Mouse (Mus musculus): ENCODE measurements around the gene Sh3bp4. TPM values are rescaled to one million over a fixed set of nuclear protein-coding genes. Genes with fewer than 3 reads are reported as not detected.

Gene Sh3bp4
- polyA plus RNA-seq, 1 experiment from 2014 or later: 23.8 TPM

- DNase-seq (ENCODE audit: low spot score): no peak
- no peaks in the 10 kb centered on the region for H3K9me3 ChIP-seq (replicated peaks)
- 90% methylated on average over 8 of the region's 8 CpGs for WGBS
Observed at GRCm38 (mm10) chr1:89121466-89121865, 51.3 kb downstream of the Sh3bp4 start.

GRCm38 (mm10) chr1:89122376-89122775 lies 52.2 kb downstream of the Sh3bp4 start:
- H3K36me3 ChIP-seq: peaks cover 6% of the 10 kb centered on the region; the same call in 1 of the 2 replicates
- no peak for DNase-seq (ENCODE audit: low spot score)
- 88% methylated on average over 5 of the region's 5 CpGs for WGBS
- H3K4me3 ChIP-seq: no peak overlapping the region
- no peak overlapping the region for H3K27ac ChIP-seq (replicated peaks)
- H3K27me3 ChIP-seq (ENCODE audit: low read depth, poor library complexity, severe bottlenecking): no peaks in the 10 kb centered on the region
- peaks cover 19% of the 10 kb centered on the region for H3K4me1 ChIP-seq
- H3K9me3 ChIP-seq (replicated peaks): peaks cover 5% of the 10 kb centered on the region; the same call in 1 of the 2 replicates

More at GRCm38 (mm10) chr1:89121466-89121865, 51.3 kb downstream of the Sh3bp4 start:
- H3K27ac ChIP-seq (replicated peaks): no peak overlapping the region
- H3K27me3 ChIP-seq (ENCODE audit: low read depth, poor library complexity, severe bottlenecking): no peaks in the 10 kb centered on the region
- H3K4me3 ChIP-seq: no peak overlapping the region
- H3K36me3 ChIP-seq: no peaks in the 10 kb centered on the region
- peaks cover 28% of the 10 kb centered on the region for H3K4me1 ChIP-seq

GRCm38 (mm10) chr1:89124076-89124475 lies 53.9 kb downstream of the Sh3bp4 start:
- H3K27me3 ChIP-seq (ENCODE audit: low read depth, poor library complexity, severe bottlenecking): no peaks in the 10 kb centered on the region
- no peak overlapping the region for H3K4me3 ChIP-seq
- no peak overlapping the region for H3K27ac ChIP-seq (replicated peaks)
- H3K9me3 ChIP-seq (replicated peaks): peaks cover 5% of the 10 kb centered on the region; the same call in 1 of the 2 replicates
- H3K36me3 ChIP-seq: peaks cover 8% of the 10 kb centered on the region; the same call in 1 of the 2 replicates
- H3K4me1 ChIP-seq: peaks cover 11% of the 10 kb centered on the region; the same call in 1 of the 2 replicates
- DNase-seq (ENCODE audit: low spot score): no peak
- 92% methylated on average over 7 of the region's 7 CpGs for WGBS

GRCm38 (mm10) chr1:89127163-89127562 lies 56.9 kb downstream of the Sh3bp4 start:
- Histone ChIP-seq H3K4me3 (no peak overlapping the region), H3K27me3 (ENCODE audit: low read depth, poor library complexity, severe bottlenecking) (no peaks in the 10 kb centered on the region), H3K4me1 (peaks cover 14% of the 10 kb centered on the region; the same call in 1 of the 2 replicates), H3K9me3 (replicated peaks) (peaks cover 5% of the 10 kb centered on the region; the same call in 1 of the 2 replicates), H3K27ac (replicated peaks) (no peak overlapping the region), H3K36me3 (peaks cover 19% of the 10 kb centered on the region; the same call in 1 of the 2 replicates)
- WGBS: 100% methylated on average over 3 of the region's 3 CpGs
- DNase-seq (ENCODE audit: low spot score): no peak

GRCm38 (mm10) chr1:89130429-89130828 lies 60.2 kb downstream of the Sh3bp4 start:
- Histone ChIP-seq H3K27me3 (ENCODE audit: low read depth, poor library complexity, severe bottlenecking) (no peaks in the 10 kb centered on the region), H3K4me1 (peaks cover 10% of the 10 kb centered on the region; the same call in 1 of the 2 replicates), H3K36me3 (peaks cover 23% of the 10 kb centered on the region; the same call in 1 of the 2 replicates), H3K4me3 (no peak overlapping the region), H3K9me3 (replicated peaks) (peaks cover 5% of the 10 kb centered on the region; the same call in 1 of the 2 replicates), H3K27ac (replicated peaks) (no peak overlapping the region; the same call in 1 of the 2 replicates)
- DNase-seq (ENCODE audit: low spot score): no peak
- 81% methylated on average over 6 of the region's 6 CpGs for WGBS

GRCm38 (mm10) chr1:89131018-89131540 lies 60.9 kb downstream of the Sh3bp4 start:
- Histone ChIP-seq H3K4me3 (no peak overlapping the region), H3K4me1 (peaks cover 10% of the 10 kb centered on the region; the same call in 1 of the 2 replicates), H3K27me3 (ENCODE audit: low read depth, poor library complexity, severe bottlenecking) (no peaks in the 10 kb centered on the region), H3K27ac (replicated peaks) (no peak overlapping the region), H3K9me3 (replicated peaks) (peaks cover 5% of the 10 kb centered on the region; the same call in 1 of the 2 replicates), H3K36me3 (peaks cover 23% of the 10 kb centered on the region; the same call in 1 of the 2 replicates)
- no peak for DNase-seq (ENCODE audit: low spot score)
- WGBS: 78% methylated on average over 14 of the region's 14 CpGs

GRCm38 (mm10) chr1:89131707-89132106 lies 61.5 kb downstream of the Sh3bp4 start:
- Histone ChIP-seq H3K27ac (replicated peaks) (no peak overlapping the region), H3K4me3 (no peak overlapping the region), H3K4me1 (peaks cover 10% of the 10 kb centered on the region; the same call in 1 of the 2 replicates), H3K9me3 (replicated peaks) (peaks cover 5% of the 10 kb centered on the region; the same call in 1 of the 2 replicates), H3K36me3 (peaks cover 22% of the 10 kb centered on the region; the same call in 1 of the 2 replicates), H3K27me3 (ENCODE audit: low read depth, poor library complexity, severe bottlenecking) (no peaks in the 10 kb centered on the region)
- 92% methylated on average over 8 of the region's 8 CpGs for WGBS
- DNase-seq (ENCODE audit: low spot score): no peak

- Histone ChIP-seq H3K4me1 (peaks cover 10% of the 10 kb centered on the region; the same call in 1 of the 2 replicates), H3K27ac (replicated peaks) (no peak overlapping the region), H3K36me3 (peaks cover 25% of the 10 kb centered on the region), H3K4me3 (no peak overlapping the region), H3K9me3 (replicated peaks) (no peaks in the 10 kb centered on the region), H3K27me3 (ENCODE audit: low read depth, poor library complexity, severe bottlenecking) (no peaks in the 10 kb centered on the region)
- WGBS: 90% methylated on average over 4 of the region's 4 CpGs
- DNase-seq (ENCODE audit: low spot score): no peak
Observed at GRCm38 (mm10) chr1:89133266-89133665, 63.1 kb downstream of the Sh3bp4 start.

- no peak overlapping the region for H3K4me3 ChIP-seq
- H3K4me1 ChIP-seq: peaks cover 10% of the 10 kb centered on the region; the same call in 1 of the 2 replicates
- no peak overlapping the region for H3K27ac ChIP-seq (replicated peaks)
- peaks cover 29% of the 10 kb centered on the region for H3K36me3 ChIP-seq
- DNase-seq (ENCODE audit: low spot score): no peak
- 87% methylated on average over 4 of the region's 4 CpGs for WGBS
- H3K27me3 ChIP-seq (ENCODE audit: low read depth, poor library complexity, severe bottlenecking): no peaks in the 10 kb centered on the region
- no peaks in the 10 kb centered on the region for H3K9me3 ChIP-seq (replicated peaks)
Observed at GRCm38 (mm10) chr1:89133717-89134116, 63.5 kb downstream of the Sh3bp4 start.

GRCm38 (mm10) chr1:89136089-89136811 lies 66.0 kb downstream of the Sh3bp4 start:
- H3K36me3 ChIP-seq: peaks cover 45% of the 10 kb centered on the region

GRCm38 (mm10) chr1:89137086-89137816 lies 67.0 kb downstream of the Sh3bp4 start:
- Histone ChIP-seq H3K27ac (replicated peaks) (no peak overlapping the region), H3K4me1 (no peaks in the 10 kb centered on the region), H3K9me3 (replicated peaks) (no peaks in the 10 kb centered on the region; the same call in 1 of the 2 replicates), H3K27me3 (ENCODE audit: low read depth, poor library complexity, severe bottlenecking) (no peaks in the 10 kb centered on the region), H3K36me3 (peaks cover 54% of the 10 kb centered on the region), H3K4me3 (no peak overlapping the region)
- DNase-seq (ENCODE audit: low spot score): no peak
- WGBS: 89% methylated on average over 13 of the region's 13 CpGs

More at GRCm38 (mm10) chr1:89136089-89136811, 66.0 kb downstream of the Sh3bp4 start:
- no peak for DNase-seq (ENCODE audit: low spot score)
- Histone ChIP-seq H3K4me1 (peaks cover under 1% of the 10 kb centered on the region; the same call in 1 of the 2 replicates), H3K27ac (replicated peaks) (no peak overlapping the region), H3K9me3 (replicated peaks) (no peaks in the 10 kb centered on the region; the same call in 1 of the 2 replicates), H3K4me3 (no peak overlapping the region), H3K27me3 (ENCODE audit: low read depth, poor library complexity, severe bottlenecking) (no peaks in the 10 kb centered on the region)
- 95% methylated on average over 13 of the region's 13 CpGs for WGBS

- Histone ChIP-seq H3K4me1 (no peaks in the 10 kb centered on the region), H3K4me3 (no peak overlapping the region), H3K27ac (replicated peaks) (no peak overlapping the region), H3K9me3 (replicated peaks) (no peaks in the 10 kb centered on the region; the same call in 1 of the 2 replicates), H3K27me3 (ENCODE audit: low read depth, poor library complexity, severe bottlenecking) (no peaks in the 10 kb centered on the region), H3K36me3 (peaks cover 60% of the 10 kb centered on the region)
- 90% methylated on average over 5 of the region's 5 CpGs for whole genome bisulfite sequencing
- DNase-seq (ENCODE audit: low spot score): no peak
Observed at GRCm38 (mm10) chr1:89138316-89138715, 68.1 kb downstream of the Sh3bp4 start.

All from midbrain, embryonic 10.5 days (tissue).